In the genomic region with DNA sequence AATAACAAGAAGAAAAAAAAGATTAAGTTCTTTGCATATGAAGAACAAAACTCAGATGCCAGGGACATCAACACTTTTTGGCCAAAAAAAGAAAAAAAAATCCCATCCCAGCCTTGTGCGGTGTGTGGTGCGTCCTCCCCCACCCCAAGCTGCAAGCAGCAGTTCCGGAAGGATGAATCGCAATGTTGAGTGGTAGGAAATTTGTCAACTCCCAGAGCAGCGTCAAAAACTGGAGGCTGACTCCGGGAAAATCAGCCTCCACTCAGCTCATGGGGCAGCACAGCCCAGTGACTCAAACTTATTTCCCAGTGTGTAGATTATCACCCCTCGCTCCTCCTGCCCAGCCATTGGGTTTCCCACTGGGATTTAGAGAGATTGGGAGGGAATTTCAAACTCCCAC, we compare ENCODE assay signal across 24 mouse cellular contexts. TPM values are rescaled to one million over a fixed set of nuclear protein-coding genes. Genes with fewer than 3 reads are reported as not detected.
DNase-seq lines count a peak whose midpoint lies in the region; ATAC-seq and TF ChIP-seq lines count a peak whose summit lies in the region.
"Had no signal": no experiment of that assay in that cellular context is flagged by ENCODE, and none has a peak within 500 bp of the region (broad histone marks: within the 10 kb centered on the region; RNA-seq: fewer than 3 reads in every experiment).

No protein-coding gene starts in this region.

- 40% methylated on average over 7 of the region's 7 CpGs for WGBS in lung, embryonic 14.5 days
- 56% methylated on average over 7 of the region's 7 CpGs for WGBS in heart, embryonic 11.5 days (ENCODE audit: insufficient replicate concordance)

- H3K27ac ChIP-seq in gastrocnemius, adult 2 months: peak overlapping the region; percentile 12; the same call in 1 of the 2 replicates
- H3K27ac ChIP-seq in lung, embryonic 14.5 days (ENCODE audit: low read depth): no peak overlapping the region
- no peak overlapping the region for H3K27ac ChIP-seq in CH12.LX (ENCODE audit: insufficient read depth, low read depth)
- peak overlapping the region; percentile 42; the same call in 1 of the 2 replicates for H3K27ac ChIP-seq in embryonic fibroblast, embryonic 13.5 days (ENCODE audit: insufficient read depth, low read length)
- H3K27ac ChIP-seq in heart, embryonic 11.5 days (ENCODE audit: low read depth, low read length): no peak overlapping the region
- H3K27ac ChIP-seq: embryonic facial prominence, embryonic 15.5 days; heart, embryonic 10.5 days; kidney, postnatal 0 days; limb, embryonic 12.5 days; stomach, postnatal 0 days had no signal

- dilution Hi-C loops in CH12.LX (cut with MboI; ENCODE audit: extremely low pct_ligation_motif_present, extremely low pct_unique_long_range_greater_than_20kb, low sequenced_read_pairs): no loop called here

- no peaks in the 10 kb centered on the region for H3K9me3 ChIP-seq in lung, embryonic 14.5 days (ENCODE audit: low read depth, low read length)
- H3K9me3 ChIP-seq in CH12.LX (replicated peaks; ENCODE audit: low read length): no peaks in the 10 kb centered on the region
- no peaks in the 10 kb centered on the region for H3K9me3 ChIP-seq in heart, embryonic 11.5 days (replicated peaks; ENCODE audit: control insufficient read depth, low read length)
- H3K9me3 ChIP-seq: embryonic facial prominence, embryonic 15.5 days; heart, embryonic 10.5 days; hindbrain, embryonic 10.5 days; limb, embryonic 12.5 days had no signal

- in situ Hi-C loops in CH12.LX (cut with MboI; ENCODE audit: low pct_ligation_motif_present, low pct_unique_long_range_greater_than_20kb, low sequenced_read_pairs): no loop called here

- intact Hi-C loops in gastrocnemius, adult 2 months (cut with DNase I): loop anchor here (2.0 to 5.0 kb wide), 2 partner anchors 15 to 145 kb away; partner anchors contain the start of gene Snx11

- no peak overlapping the region for H3K4me2 ChIP-seq in lung, embryonic 14.5 days
- H3K4me2 ChIP-seq in CH12.LX (ENCODE audit: insufficient read depth, low read depth, poor library complexity, severe bottlenecking): no peak overlapping the region
- H3K4me2 ChIP-seq in heart, embryonic 11.5 days: no peak overlapping the region
- H3K4me2 ChIP-seq: embryonic facial prominence, embryonic 15.5 days; limb, embryonic 12.5 days; liver, embryonic 11.5 days; midbrain, embryonic 11.5 days had no signal

- TF ChIP-seq RAD21 in CH12.LX (IDR thresholded peaks at IDR 0.05; ENCODE audit: low read depth, low read length): no peak

- no peaks in the 10 kb centered on the region for H3K36me3 ChIP-seq in lung, embryonic 14.5 days (ENCODE audit: insufficient read depth)
- peaks cover 10 to 37% of the 10 kb centered on the region in 2 experiments for H3K36me3 ChIP-seq in CH12.LX (replicated peaks in 1 of 2; ENCODE audit: control insufficient read depth in 1 of 2, insufficient read depth in 1 of 2, low read length in 1 of 2)
- H3K36me3 ChIP-seq in heart, embryonic 11.5 days (ENCODE audit: control insufficient read depth, insufficient read depth, low read length): no peaks in the 10 kb centered on the region
- H3K36me3 ChIP-seq: embryonic facial prominence, embryonic 15.5 days; heart, embryonic 10.5 days; hindbrain, embryonic 10.5 days; limb, embryonic 12.5 days had no signal

- H3K9ac ChIP-seq in lung, embryonic 14.5 days: peak overlapping the region; percentile 13; the same call in 1 of the 2 replicates
- 0 out of 2 replicates have a peak overlapping the region, but pooled peaks have one; percentile 3 for H3K9ac ChIP-seq in CH12.LX (ENCODE audit: insufficient read depth, low read depth)
- no peak overlapping the region for H3K9ac ChIP-seq in heart, embryonic 11.5 days (ENCODE audit: low read depth, low read length)
- H3K9ac ChIP-seq: embryonic facial prominence, embryonic 15.5 days; limb, embryonic 12.5 days; liver, postnatal 0 days had no signal

- TF ChIP-seq CTCF in gastrocnemius, adult 2 months (IDR thresholded peaks at IDR 0.05): no peak
- TF ChIP-seq CTCF in lung, embryonic 14.5 days (IDR thresholded peaks at IDR 0.05; ENCODE audit: low read depth): no peak
- no peak for TF ChIP-seq CTCF in CH12.LX (conservative IDR thresholded peaks at IDR 0.05 in 1 of 2, IDR thresholded peaks at IDR 0.05 in 1 of 2; ENCODE audit: low read depth in 2 of 2, low read length in 2 of 2)
- TF ChIP-seq CTCF in embryonic fibroblast, embryonic 13.5 days (IDR thresholded peaks at IDR 0.05; ENCODE audit: borderline replicate concordance, insufficient read depth, low read length): no peak

- H3K79me2 ChIP-seq in CH12.LX (replicated peaks; ENCODE audit: control insufficient read depth, extremely low read depth, insufficient read depth, poor library complexity, severe bottlenecking): no peaks in the 10 kb centered on the region

- H3K4me1 ChIP-seq in lung, embryonic 14.5 days (ENCODE audit: insufficient read depth): no peaks in the 10 kb centered on the region
- peaks cover 39 to 71% of the 10 kb centered on the region in 2 experiments for H3K4me1 ChIP-seq in CH12.LX (ENCODE audit: control insufficient read depth in 1 of 2, insufficient read depth in 2 of 2)
- H3K4me1 ChIP-seq in embryonic fibroblast, embryonic 13.5 days (ENCODE audit: control insufficient read depth, insufficient read depth, low read length): peaks cover 16% of the 10 kb centered on the region
- H3K4me1 ChIP-seq in heart, embryonic 11.5 days (ENCODE audit: control insufficient read depth, insufficient read depth, low read length): no peaks in the 10 kb centered on the region

- H3K27me3 ChIP-seq in lung, embryonic 14.5 days (ENCODE audit: insufficient read depth, low read length): no peaks in the 10 kb centered on the region
- no peaks in the 10 kb centered on the region for H3K27me3 ChIP-seq in CH12.LX (replicated peaks)
- no peaks in the 10 kb centered on the region for H3K27me3 ChIP-seq in heart, embryonic 11.5 days (ENCODE audit: control insufficient read depth, insufficient read depth, low read length)
- H3K27me3 ChIP-seq: embryonic facial prominence, embryonic 15.5 days had no signal

- ATAC-seq in lung, embryonic 14.5 days (ENCODE audit: insufficient read depth): no peak
- ATAC-seq in heart, embryonic 11.5 days (replicated peaks; ENCODE audit: insufficient number of reproducible peaks, low FRiP score, low TSS enrichment): no peak
- ATAC-seq: activated CD4-positive, CD25-positive, alpha-beta regulatory T cell, adult 4 months; forebrain, embryonic 16.5 days; inflammation-experienced regulatory T-cells, adult 6 months; liver, postnatal 0 days had no signal

- no peak for TF ChIP-seq POLR2A in CH12.LX (IDR thresholded peaks at IDR 0.05; ENCODE audit: low read depth, low read length)
- TF ChIP-seq POLR2A in embryonic fibroblast, embryonic 13.5 days (IDR thresholded peaks at IDR 0.05; ENCODE audit: low read depth, low read length): no peak

- no peak for DNase-seq in gastrocnemius, adult 2 months
- no peak for DNase-seq in gastrocnemius, postnatal 10 days
- no peak for DNase-seq in lung, embryonic 14.5 days
- DNase-seq in lung, postnatal 4 days: no peak
- no peak for DNase-seq in CH12.LX (ENCODE audit: extremely low read depth)
- DNase-seq: adrenal gland, adult 8-10 months; B cell, adult 2 months; cerebellum, adult 2 months; kidney, adult 18-20 months; liver, postnatal 0 days; lung, postnatal 10 days had no signal

- no peak overlapping the region for H3K4me3 ChIP-seq in gastrocnemius, adult 2 months
- no peak overlapping the region for H3K4me3 ChIP-seq in lung, embryonic 14.5 days (ENCODE audit: low read depth, low read length)
- no peak overlapping the region for H3K4me3 ChIP-seq in CH12.LX (replicated peaks in 1 of 3; ENCODE audit: low read depth in 2 of 3, low read length in 2 of 3, poor library complexity in 1 of 3)
- no peak overlapping the region for H3K4me3 ChIP-seq in embryonic fibroblast, embryonic 13.5 days (ENCODE audit: insufficient read depth, low read length)
- H3K4me3 ChIP-seq in heart, embryonic 11.5 days (ENCODE audit: low read depth, low read length): no peak overlapping the region
- H3K4me3 ChIP-seq: embryonic facial prominence, embryonic 15.5 days; heart, embryonic 10.5 days; hindbrain, embryonic 10.5 days; limb, embryonic 12.5 days had no signal

- no peak for TF ChIP-seq EP300 in CH12.LX (IDR thresholded peaks at IDR 0.05; ENCODE audit: low read length)

TF ChIP-seq in CH12.LX, 34 proteins besides CTCF, POLR2A, EP300 and RAD21:
- TF ChIP-seq ZNF384 (IDR thresholded peaks at IDR 0.05; ENCODE audit: low read depth, low read length): peak; percentile 51
- no peak for TF ChIP-seq MEF2A (IDR thresholded peaks at IDR 0.05; ENCODE audit: borderline replicate concordance, low read depth, low read length)

RNA-seq across cellular contexts. Expression of gene Snx11, which starts 15.4 kb away (rescaled TPM):
- total RNA-seq in gastrocnemius, adult 2 months (2021): 10 to 100 TPM; 11.1 to 13.6 TPM
- 10 to 100 TPM; 10.5 to 11.6 TPM for total RNA-seq in gastrocnemius, postnatal 10 days (2021)
- 10.3 and 15.7 TPM in 2 replicates for polyA plus RNA-seq in lung, embryonic 14.5 days (2014; fragmentation: Nextera tagmentation; extraction: Ambion mirVana)
- total RNA-seq in CH12.LX (2012; rRNA removed): 153 and 173 TPM in 2 replicates
- total RNA-seq in CH12.LX (2014; rRNA removed): 244 and 246 TPM in 2 replicates
- 208 and 217 TPM in 2 replicates for polyA plus RNA-seq in CH12.LX (2012; ENCODE audit: insufficient read length, low read depth)
- polyA plus RNA-seq in embryonic fibroblast, embryonic 13.5 days (2011; ENCODE audit: insufficient read length, low read depth, missing spikeins): 31.1 and 32.5 TPM in 2 replicates
- polyA plus RNA-seq in heart, embryonic 11.5 days (2014; fragmentation: Nextera tagmentation; extraction: Ambion mirVana): 6.8 and 7.0 TPM in 2 replicates

RNA-seq across cellular contexts. Expression of gene Cbx1, which starts 26.9 kb away (rescaled TPM):
- total RNA-seq in gastrocnemius, adult 2 months (2021): 10 to 100 TPM; 35.0 to 42.0 TPM
- total RNA-seq in gastrocnemius, postnatal 10 days (2021): 10 to 100 TPM; 45.4 to 58.1 TPM
- 103 and 112 TPM in 2 replicates for polyA plus RNA-seq in lung, embryonic 14.5 days (2014; fragmentation: Nextera tagmentation; extraction: Ambion mirVana)
- 144 and 163 TPM in 2 replicates for total RNA-seq in CH12.LX (2012; rRNA removed)
- total RNA-seq in CH12.LX (2014; rRNA removed): 115 and 138 TPM in 2 replicates
- 223 and 251 TPM in 2 replicates for polyA plus RNA-seq in CH12.LX (2012; ENCODE audit: insufficient read length, low read depth)
- polyA plus RNA-seq in embryonic fibroblast, embryonic 13.5 days (2011; ENCODE audit: insufficient read length, low read depth, missing spikeins): 61.1 and 90.9 TPM in 2 replicates
- 50.7 and 60.0 TPM in 2 replicates for polyA plus RNA-seq in heart, embryonic 11.5 days (2014; fragmentation: Nextera tagmentation; extraction: Ambion mirVana)

Comparison
In these comparisons a context has a peak if more than half of its experiments do, and no peak if none do; other contexts are left out.
1. H3K27ac ChIP-seq: peak in gastrocnemius, adult 2 months (single experiment) and embryonic fibroblast, embryonic 13.5 days (single experiment); none in lung, embryonic 14.5 days (single experiment), CH12.LX (single experiment) and heart, embryonic 11.5 days (single experiment).